Mouse (Mus musculus): ENCODE measurements around the gene Gabrp.

Gabrp gene

GRCm38 (mm10) chr11:33578859-33579258 is at the start of gene Gabrp:
Gabrp (minus strand) TSS chr11:33578959.
- no peak for DNase-seq (ENCODE audit: low spot score)

GRCm38 (mm10) chr11:33627136-33627742 is 48.5 kb upstream of the Gabrp start:
- no peak for DNase-seq (ENCODE audit: low spot score)

DNA sequence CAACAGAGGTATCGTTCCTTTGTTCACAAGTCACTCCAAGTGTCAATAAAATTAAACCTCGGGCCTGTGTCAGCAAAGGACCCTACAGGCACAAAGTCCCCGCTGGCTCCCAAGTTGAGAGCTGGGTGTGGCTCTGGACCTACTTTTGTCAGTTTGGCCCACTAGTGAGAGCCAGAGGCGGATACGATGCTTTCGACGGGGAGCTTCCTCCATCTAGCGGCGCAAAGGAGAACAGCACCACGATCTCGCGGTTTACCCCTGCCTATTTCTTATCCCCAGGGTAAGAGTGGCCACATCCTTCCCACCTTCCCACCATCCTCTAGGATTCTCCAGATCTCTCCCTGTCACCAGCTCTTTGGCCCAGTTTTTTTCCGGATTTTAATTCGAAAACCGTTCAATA is 35.5 kb upstream of the Gabrp start:
- peak; percentile 20 for DNase-seq (ENCODE audit: low spot score)

- no peak for DNase-seq (ENCODE audit: low spot score)
Observed at GRCm38 (mm10) chr11:33607784-33608183, 29.0 kb upstream of the Gabrp start.

DNA sequence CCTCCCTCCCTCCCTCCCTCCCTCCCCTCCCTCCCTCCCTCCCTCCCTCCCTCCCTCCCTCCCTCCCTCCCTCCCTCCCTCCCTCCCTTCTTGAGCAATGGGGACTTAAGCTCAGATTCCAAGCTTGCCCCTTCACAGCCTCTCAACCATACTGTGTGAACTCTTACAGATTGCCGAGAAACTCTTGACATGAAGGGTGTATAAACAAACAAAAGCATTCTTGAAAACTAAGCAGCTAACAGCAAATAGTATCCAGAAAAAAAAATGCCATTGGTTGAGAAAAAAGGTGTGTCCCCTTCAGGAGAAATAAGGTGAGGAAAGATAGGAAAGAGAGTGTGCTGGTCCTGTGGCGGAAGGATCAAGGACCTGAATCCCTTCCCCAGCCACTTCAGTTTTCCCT is 24.4 kb upstream of the Gabrp start:
- DNase-seq (ENCODE audit: low spot score): no peak

GRCm38 (mm10) chr11:33598986-33599385 is 20.2 kb upstream of the Gabrp start, which contains the start of gene D130052B06Rik:
D130052B06Rik (plus strand) TSS chr11:33599302.
- no peak for DNase-seq (ENCODE audit: low spot score)

DNA sequence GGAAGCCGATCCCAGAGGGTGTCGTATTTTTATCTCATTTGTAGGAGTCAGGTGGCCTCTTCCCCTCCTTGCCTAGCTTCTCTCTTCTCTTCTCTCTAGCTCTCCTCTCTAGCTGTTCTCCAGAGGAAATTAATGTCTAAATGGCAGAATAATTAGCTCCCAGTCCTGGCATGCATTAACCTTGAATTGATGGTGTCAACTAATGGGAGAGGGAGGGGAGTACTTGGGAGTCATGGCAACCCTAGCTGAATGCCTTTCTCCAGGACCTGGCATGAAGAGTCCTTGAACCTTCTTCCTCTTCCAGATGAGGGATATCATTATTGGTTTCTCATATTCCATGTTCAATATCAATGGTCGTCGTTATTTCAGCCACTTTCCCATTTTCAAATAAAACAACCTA is 17.9 kb upstream of the Gabrp start:
- DNase-seq (ENCODE audit: low spot score): no peak

DNA sequence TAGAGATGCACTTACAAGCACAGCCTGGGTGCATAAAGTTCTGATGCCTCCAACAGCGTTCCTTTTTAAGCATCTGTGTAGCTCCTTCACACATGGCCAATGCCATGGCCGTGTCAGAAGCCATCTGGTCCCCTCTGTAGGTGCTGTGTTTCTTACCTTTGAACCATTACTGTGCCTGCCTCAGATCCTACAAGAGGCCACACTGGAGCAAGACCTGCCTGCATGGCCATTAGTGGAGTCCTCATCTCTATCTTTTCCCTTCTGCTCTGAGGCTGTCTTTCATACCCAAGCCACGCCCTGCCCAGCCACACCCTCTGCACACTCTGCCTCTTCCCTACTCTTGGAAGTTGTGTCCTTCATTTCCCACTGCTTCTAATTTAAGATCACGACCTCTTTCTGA is 14.1 kb upstream of the Gabrp start:
- no peak for DNase-seq (ENCODE audit: low spot score)

DNA sequence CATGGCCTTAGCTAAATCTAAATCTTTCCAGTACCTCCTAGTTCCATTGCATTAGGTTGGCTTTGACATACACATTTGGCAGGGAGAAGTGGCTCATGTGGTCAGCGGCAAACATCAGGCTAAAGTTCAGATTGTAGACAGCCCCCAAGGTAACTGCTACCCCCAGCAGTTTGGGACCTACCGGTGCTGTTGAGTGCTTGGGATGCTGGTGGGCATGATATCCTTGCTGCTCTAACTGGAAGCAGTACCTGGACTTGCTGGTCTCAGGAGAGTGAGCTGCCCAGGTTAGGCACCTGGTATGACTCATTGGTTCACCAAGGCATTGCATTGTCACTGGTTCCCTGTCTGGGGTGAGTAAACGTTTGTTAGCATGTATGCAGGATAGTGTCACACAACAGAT is 12.0 kb upstream of the Gabrp start:
- DNase-seq (ENCODE audit: low spot score): no peak

GRCm38 (mm10) chr11:33586614-33587013 is 7.9 kb upstream of the Gabrp start:
- no peak for DNase-seq (ENCODE audit: low spot score)

GRCm38 (mm10) chr11:33579621-33580020 is 862 bp upstream of the Gabrp start:
- no peak for DNase-seq (ENCODE audit: low spot score)

DNA sequence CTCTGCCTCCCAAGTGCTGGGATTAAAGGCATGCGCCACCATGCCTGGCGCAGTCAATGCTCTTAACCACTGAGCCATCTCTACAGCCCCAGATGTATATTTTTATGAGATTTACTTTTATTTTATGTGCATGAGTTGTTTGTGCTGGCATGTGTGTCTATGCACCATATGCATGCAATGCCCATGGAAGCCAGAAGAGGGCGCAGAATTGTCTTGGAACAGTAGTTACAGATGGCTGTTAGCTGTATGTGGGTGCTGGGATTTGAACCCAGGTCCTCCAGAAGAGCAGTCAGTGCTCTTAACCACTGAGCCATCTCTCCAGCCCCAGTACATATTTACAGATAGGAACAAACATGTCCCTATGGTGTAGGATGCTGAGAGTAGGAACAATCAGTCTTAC is 3.8 kb downstream of the Gabrp start:
- peak; percentile 11 for DNase-seq (ENCODE audit: low spot score)

DNA sequence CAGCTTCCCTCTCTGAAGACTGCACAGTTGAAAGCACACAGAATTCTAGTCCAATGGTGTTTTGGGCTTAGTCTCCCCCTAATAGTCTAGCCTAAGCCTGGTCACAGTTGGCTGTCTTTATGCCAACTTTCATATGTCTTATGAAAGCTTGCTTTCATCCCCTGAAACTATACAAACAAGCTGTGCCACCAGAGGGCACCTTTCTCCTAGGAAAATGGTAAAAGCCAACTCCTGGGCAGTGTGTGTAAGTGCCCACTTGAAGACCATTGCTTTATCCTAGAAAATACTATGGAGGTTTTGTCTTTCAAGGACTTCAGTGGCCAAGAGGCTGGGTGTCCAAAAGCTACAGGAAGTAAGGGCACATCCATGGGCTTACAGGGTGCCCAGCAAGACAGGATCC is 8.3 kb downstream of the Gabrp start:
- no peak for DNase-seq (ENCODE audit: low spot score)

DNA sequence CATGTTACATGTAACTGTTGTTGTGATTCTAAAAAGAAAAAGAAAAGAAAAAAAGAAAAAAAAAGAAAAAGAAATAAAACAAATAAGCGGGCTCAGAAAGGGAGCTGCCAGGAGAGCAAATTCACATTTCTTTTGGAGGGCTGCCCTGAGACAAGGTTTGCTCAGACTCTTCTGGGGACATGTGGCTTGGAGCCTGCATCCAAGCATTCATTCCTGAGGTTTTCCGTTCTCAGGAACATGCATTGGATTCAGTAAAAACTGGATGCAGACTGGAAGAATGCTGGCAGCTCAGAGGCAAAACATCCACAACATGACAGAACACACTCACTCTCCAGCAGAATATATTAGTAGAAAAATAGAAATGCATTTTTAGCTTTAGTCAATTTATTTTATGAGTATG is 14.8 kb downstream of the Gabrp start:
- no peak for DNase-seq (ENCODE audit: low spot score)

DNA sequence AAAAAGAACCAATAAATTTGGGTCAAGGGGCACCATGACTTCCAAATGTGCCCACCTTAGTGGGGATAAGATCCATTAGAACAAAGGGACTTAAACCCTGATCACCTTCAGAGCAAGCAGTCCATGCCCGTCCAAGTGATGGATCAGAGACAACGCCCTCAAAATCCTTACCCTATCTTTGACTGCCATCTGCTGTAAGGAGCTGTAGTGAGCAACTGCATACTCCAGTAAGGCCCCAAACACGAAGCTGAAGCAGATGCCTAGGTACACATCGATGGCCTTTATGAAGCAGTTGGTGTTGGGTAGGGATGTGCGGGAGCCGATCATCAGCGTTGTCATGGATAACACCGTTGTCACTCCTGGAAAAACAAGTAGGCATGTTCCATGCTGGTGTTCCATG is 24.6 kb downstream of the Gabrp start:
- peak; percentile 3 for DNase-seq (ENCODE audit: low spot score)

DNA sequence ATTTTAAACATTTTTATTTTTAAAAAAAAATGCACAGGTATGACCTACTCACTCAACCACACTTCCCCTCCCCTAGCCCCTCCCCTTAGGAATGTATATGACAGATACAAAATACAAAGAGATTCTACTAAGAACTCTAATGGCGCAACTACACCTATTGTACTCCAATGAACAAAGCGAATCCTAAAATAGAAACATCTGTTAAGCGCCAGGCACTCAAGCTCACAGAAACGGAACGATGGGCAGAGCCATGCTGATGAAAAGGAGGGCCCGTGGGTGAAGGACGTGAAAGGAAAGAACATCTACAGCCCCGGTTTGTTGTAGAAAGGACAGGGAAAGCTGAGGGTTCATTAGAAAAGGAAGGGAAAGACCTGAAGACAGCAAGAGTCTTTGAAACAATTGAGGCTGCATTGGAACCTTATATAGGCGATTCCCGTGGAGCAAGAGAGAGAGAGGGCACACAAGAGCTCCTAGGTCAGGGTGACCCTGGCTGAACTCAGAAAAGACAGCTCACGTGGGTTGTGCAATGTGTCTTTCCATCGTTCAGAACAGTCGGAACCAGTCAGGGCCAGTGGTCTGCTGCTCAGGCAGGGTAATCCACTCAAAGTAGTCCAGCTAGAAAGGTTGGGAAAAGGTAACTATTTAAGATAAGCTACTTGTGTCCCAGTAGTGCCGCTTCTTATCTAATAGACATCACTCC is 27.7 kb downstream of the Gabrp start:
- DNase-seq (ENCODE audit: low spot score): no peak

- DNase-seq (ENCODE audit: low spot score): no peak
Observed at GRCm38 (mm10) chr11:33547386-33547785, 31.4 kb downstream of the Gabrp start.

DNA sequence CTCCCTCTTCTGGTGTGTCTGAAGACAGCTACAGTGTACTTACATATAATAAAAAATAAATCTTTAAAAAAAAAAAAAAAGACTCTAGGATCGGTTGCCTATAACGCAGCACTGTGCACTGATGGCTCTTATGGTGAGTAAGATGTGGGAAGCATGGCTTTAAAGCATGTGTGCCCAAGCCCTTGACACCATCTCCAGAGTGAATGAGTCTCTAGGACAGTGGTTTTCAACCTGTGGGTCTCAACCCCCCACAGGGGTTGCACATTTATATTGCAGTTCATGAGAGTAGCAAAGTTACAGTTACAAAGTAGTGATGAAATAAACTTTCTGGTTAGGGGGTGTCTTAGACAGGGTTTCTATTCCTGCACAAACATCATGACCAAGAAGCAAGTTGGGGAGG is 33.8 kb downstream of the Gabrp start:
- DNase-seq (ENCODE audit: low spot score): no peak

GRCm38 (mm10) chr11:33544121-33544520 is 34.6 kb downstream of the Gabrp start:
- no peak for DNase-seq (ENCODE audit: low spot score)

- no peak for DNase-seq (ENCODE audit: low spot score)
Observed at GRCm38 (mm10) chr11:33537390-33538125, 41.2 kb downstream of the Gabrp start.

- DNase-seq (ENCODE audit: low spot score): no peak
Observed at GRCm38 (mm10) chr11:33536636-33537035, 42.1 kb downstream of the Gabrp start.

GRCm38 (mm10) chr11:33534541-33534940 is 44.2 kb downstream of the Gabrp start:
- DNase-seq (ENCODE audit: low spot score): no peak

DNA sequence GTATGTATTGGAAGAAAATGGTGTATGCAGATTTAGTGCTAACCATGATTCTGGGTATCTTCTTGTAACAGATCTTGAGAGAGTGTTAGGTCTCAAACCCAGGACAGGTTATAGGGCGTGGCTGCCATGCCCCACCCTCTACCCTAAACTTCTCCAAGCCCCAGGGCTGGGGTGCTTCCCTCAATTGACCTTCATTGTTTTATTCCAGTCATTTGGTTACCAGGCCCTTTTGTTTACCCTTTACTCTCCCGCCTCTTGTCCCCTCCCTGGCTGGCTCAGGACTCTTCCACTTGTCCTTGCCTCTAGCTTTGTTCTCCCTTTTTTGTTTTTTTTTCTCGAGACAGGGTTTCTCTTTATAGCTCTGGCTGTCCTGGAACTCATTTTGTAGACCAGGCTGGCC is 45.2 kb downstream of the Gabrp start:
- no peak for DNase-seq (ENCODE audit: low spot score)
